8 mouse cellular contexts compared by ENCODE assay signal in genomic region chr13:98810143-98810542, GRCm38 (mm10). TPM values are rescaled to one million over a fixed set of nuclear protein-coding genes. Genes with fewer than 3 reads are reported as not detected.
DNase-seq lines count a peak whose midpoint lies in the region; ATAC-seq and TF ChIP-seq lines count a peak whose summit lies in the region.
"Had no signal": no experiment of that assay in that cellular context is flagged by ENCODE, and none has a peak within 500 bp of the region (broad histone marks: within the 10 kb centered on the region; RNA-seq: fewer than 3 reads in every experiment).

No protein-coding gene starts in this region.

- H3K4me3 ChIP-seq in left cerebral cortex, adult 2 months, result no peak overlapping the region
- H3K4me3 ChIP-seq in bone marrow, adult 2 months (replicated peaks; ENCODE audit: control insufficient read depth, low read depth, low read length), result peak overlapping the region; percentile 48
- no peak overlapping the region for H3K4me3 ChIP-seq in heart, embryonic 14.5 days (ENCODE audit: control insufficient read depth in 1 of 2, insufficient read depth in 1 of 2, low read depth in 1 of 2, low read length in 2 of 2)

- H3K9ac ChIP-seq in heart, embryonic 14.5 days (ENCODE audit: low read length), result no peak overlapping the region

- peaks cover 2% of the 10 kb centered on the region; the same call in 1 of the 2 replicates for H3K4me1 ChIP-seq in bone marrow, adult 2 months (ENCODE audit: control insufficient read depth, insufficient read depth, low read length)
- peaks cover 0 to 19% of the 10 kb centered on the region in 2 experiments; a peak in 1 of 4 replicates for H3K4me1 ChIP-seq in heart, embryonic 14.5 days (ENCODE audit: control insufficient read depth in 2 of 2, insufficient read depth in 2 of 2, low read length in 2 of 2)

- intact Hi-C loops in left cerebral cortex, adult 2 months (cut with DNase I), result no loop called here

- H3K36me3 ChIP-seq in heart, embryonic 14.5 days (ENCODE audit: control insufficient read depth, insufficient read depth, low read length), result peaks cover 3% of the 10 kb centered on the region; the same call in 1 of the 2 replicates

- H3K4me2 ChIP-seq in heart, embryonic 14.5 days (ENCODE audit: low read length), result peak overlapping the region; percentile 27

- no peaks in the 10 kb centered on the region for H3K9me3 ChIP-seq in heart, embryonic 14.5 days (ENCODE audit: control insufficient read depth, low read length)

- H3K27ac ChIP-seq in left cerebral cortex, adult 2 months, result peak overlapping the region; percentile 53
- no peak overlapping the region for H3K27ac ChIP-seq in bone marrow, adult 2 months (ENCODE audit: control insufficient read depth, insufficient read depth, low read depth, low read length, poor library complexity)
- H3K27ac ChIP-seq in heart, embryonic 14.5 days (replicated peaks in 1 of 2; ENCODE audit: control insufficient read depth in 1 of 2, insufficient read depth in 1 of 2, low read depth in 2 of 2, low read length in 2 of 2), result peak overlapping the region; percentile 37 to 39; a peak in 2 of 4 replicates

- no peak for TF ChIP-seq POLR2A in bone marrow, adult 2 months (IDR thresholded peaks at IDR 0.05; ENCODE audit: borderline replicate concordance, control insufficient read depth, low read depth, low read length)

- no peak for DNase-seq in left cerebral cortex, adult 2 months (ENCODE audit: extremely low spot score in 1 of 2, low spot score in 2 of 2)
- no peak for DNase-seq in left cerebral cortex, adult 18-20 months (ENCODE audit: low spot score in 2 of 2)
- peak; percentile 30 for DNase-seq in naive thymus-derived CD4-positive, alpha-beta T cell, adult 2 months (ENCODE audit: low read depth)
- no peak for DNase-seq in right cerebral cortex, postnatal 25 days
- no peak for DNase-seq in thymus, postnatal 0 days (ENCODE audit: low spot score)
- DNase-seq: kidney, postnatal 25 days had no signal

- WGBS in bone marrow, adult 2 months, result 8% methylated on average over 6 of the region's 6 CpGs
- WGBS in heart, embryonic 14.5 days, result 38% methylated on average over 6 of the region's 6 CpGs

- no peak for ATAC-seq in heart, embryonic 14.5 days (ENCODE audit: insufficient number of reproducible peaks, insufficient read depth, low FRiP score, low read depth)

- no peak for TF ChIP-seq CTCF in left cerebral cortex, adult 2 months (IDR thresholded peaks at IDR 0.05)
- TF ChIP-seq CTCF in bone marrow, adult 2 months (IDR thresholded peaks at IDR 0.05; ENCODE audit: control insufficient read depth, insufficient read depth, low read length), result no peak

- H3K27me3 ChIP-seq in heart, embryonic 14.5 days (ENCODE audit: control insufficient read depth, insufficient read depth, low read length), result no peaks in the 10 kb centered on the region

RNA-seq across cellular contexts. Expression of gene Fcho2, which starts 5.1 kb away (rescaled TPM):
- 10 to 100 TPM; 36.6 to 40.8 TPM for total RNA-seq in left cerebral cortex, adult 2 months (2021)
- 10 to 100 TPM; 36.4 to 37.9 TPM for total RNA-seq in left cerebral cortex, adult 18-20 months (2021)
- polyA plus RNA-seq in bone marrow, adult 2 months (2011; ENCODE audit: insufficient read depth, insufficient read length, low replicate concordance, missing spikeins), result 35.7 and 96.2 TPM in 2 replicates
- polyA plus RNA-seq in heart, embryonic 14.5 days (2014; fragmentation: Nextera tagmentation; extraction: Ambion mirVana), result 28.0 and 29.4 TPM in 2 replicates
- polyA plus RNA-seq in thymus, postnatal 0 days (2015; fragmentation: Nextera tagmentation; extraction: Ambion mirVana), result 14.5 and 16.9 TPM in 2 replicates
